ENCODE assay signal across 22 mouse cellular contexts in genomic region chr8:110642331-110642730, GRCm38 (mm10). TPM values are rescaled to one million over a fixed set of nuclear protein-coding genes. Genes with fewer than 3 reads are reported as not detected.
DNase-seq lines count a peak whose midpoint lies in the region; ATAC-seq lines count a peak whose summit lies in the region.
"Had no signal": no experiment of that assay in that cellular context is flagged by ENCODE, and none has a peak within 500 bp of the region (broad histone marks: within the 10 kb centered on the region; RNA-seq: fewer than 3 reads in every experiment).

No protein-coding gene starts in this region.

- no peaks in the 10 kb centered on the region for H3K27me3 ChIP-seq in embryonic facial prominence, embryonic 14.5 days (replicated peaks; ENCODE audit: control insufficient read depth, insufficient read depth, low read length)
- H3K27me3 ChIP-seq in embryonic facial prominence, embryonic 10.5 days (replicated peaks; ENCODE audit: low read depth, poor library complexity, severe bottlenecking): no peaks in the 10 kb centered on the region
- H3K27me3 ChIP-seq in megakaryocyte, embryonic 14.5 days (replicated peaks): no peaks in the 10 kb centered on the region
- H3K27me3 ChIP-seq in forebrain, embryonic 16.5 days (replicated peaks; ENCODE audit: control insufficient read depth, insufficient read depth, low read length): no peaks in the 10 kb centered on the region
- H3K27me3 ChIP-seq: hindbrain, embryonic 13.5 days; neural tube, embryonic 13.5 days had no signal

- 0 out of 2 replicates have a peak, but pooled peaks have one; percentile 22 for ATAC-seq in embryonic facial prominence, embryonic 14.5 days (ENCODE audit: low read depth)
- no peak for ATAC-seq in megakaryocyte, adult 5-6 weeks (ENCODE audit: poor library complexity, severe bottlenecking)
- ATAC-seq in forebrain, embryonic 16.5 days: no peak
- ATAC-seq: inflammation-experienced regulatory T-cells, adult 6 months had no signal

- DNase-seq in embryonic facial prominence, embryonic 14.5 days (ENCODE audit: low spot score): no peak
- DNase-seq in embryonic facial prominence, embryonic 10.5 days (ENCODE audit: low spot score): no peak
- peak; percentile 76 for DNase-seq in cerebellum, adult 18-20 months
- DNase-seq in cerebellum, postnatal 25 days: peak; percentile 76 to 85
- DNase-seq in frontal cortex, adult 2 months (ENCODE audit: extremely low spot score in 1 of 2, low spot score in 1 of 2): no peak
- DNase-seq: B cell, adult 2 months; embryo, embryonic 11 days; gastrocnemius, postnatal 10 days; heart, adult 2 months; kidney, adult 2 months; kidney, postnatal 4 days; lung, adult 2 months; midbrain, embryonic 14.5 days; thymus, postnatal 4 days had no signal

- no peak overlapping the region for H3K9ac ChIP-seq in embryonic facial prominence, embryonic 14.5 days (ENCODE audit: low read depth, low read length)
- H3K9ac ChIP-seq in forebrain, embryonic 16.5 days (replicated peaks; ENCODE audit: low read depth, low read length): no peak overlapping the region
- H3K9ac ChIP-seq: hindbrain, embryonic 13.5 days; neural tube, embryonic 13.5 days had no signal

- H3K4me3 ChIP-seq in embryonic facial prominence, embryonic 14.5 days (ENCODE audit: low read depth, low read length): no peak overlapping the region
- H3K4me3 ChIP-seq in embryonic facial prominence, embryonic 10.5 days: no peak overlapping the region
- H3K4me3 ChIP-seq in megakaryocyte, embryonic 14.5 days (replicated peaks): peak overlapping the region; percentile 19
- no peak overlapping the region for H3K4me3 ChIP-seq in forebrain, embryonic 16.5 days (replicated peaks; ENCODE audit: low read length)
- H3K4me3 ChIP-seq: forebrain, embryonic 10.5 days; heart, adult 2 months; hindbrain, embryonic 13.5 days; limb, embryonic 10.5 days; neural tube, embryonic 13.5 days had no signal

- no peaks in the 10 kb centered on the region for H3K9me3 ChIP-seq in embryonic facial prominence, embryonic 14.5 days (ENCODE audit: control insufficient read depth, low read length)
- H3K9me3 ChIP-seq in embryonic facial prominence, embryonic 10.5 days: no peaks in the 10 kb centered on the region
- H3K9me3 ChIP-seq in megakaryocyte, embryonic 14.5 days: no peaks in the 10 kb centered on the region
- no peaks in the 10 kb centered on the region for H3K9me3 ChIP-seq in forebrain, embryonic 16.5 days (ENCODE audit: control insufficient read depth, low read length)
- H3K9me3 ChIP-seq: forebrain, embryonic 10.5 days; hindbrain, embryonic 13.5 days; limb, embryonic 10.5 days; neural tube, embryonic 13.5 days had no signal

- H3K4me2 ChIP-seq in embryonic facial prominence, embryonic 14.5 days (ENCODE audit: low read depth, low read length): no peak overlapping the region
- H3K4me2 ChIP-seq in forebrain, embryonic 16.5 days (ENCODE audit: low read length): no peak overlapping the region
- H3K4me2 ChIP-seq: hindbrain, embryonic 13.5 days; neural tube, embryonic 13.5 days had no signal

- H3K27ac ChIP-seq in embryonic facial prominence, embryonic 14.5 days (replicated peaks; ENCODE audit: low read depth, low read length): no peak overlapping the region
- H3K27ac ChIP-seq in embryonic facial prominence, embryonic 10.5 days (replicated peaks): no peak overlapping the region
- no peak overlapping the region for H3K27ac ChIP-seq in forebrain, embryonic 16.5 days (ENCODE audit: low read length)
- H3K27ac ChIP-seq: forebrain, embryonic 10.5 days; heart, adult 2 months; hindbrain, embryonic 13.5 days; limb, embryonic 10.5 days; neural tube, embryonic 13.5 days had no signal

- peaks cover 16% of the 10 kb centered on the region; the same call in 1 of the 2 replicates for H3K36me3 ChIP-seq in embryonic facial prominence, embryonic 14.5 days (ENCODE audit: control insufficient read depth, insufficient read depth, low read length)
- peaks cover 57% of the 10 kb centered on the region for H3K36me3 ChIP-seq in embryonic facial prominence, embryonic 10.5 days (replicated peaks)
- H3K36me3 ChIP-seq in megakaryocyte, embryonic 14.5 days (replicated peaks; ENCODE audit: low read length): peaks cover 84% of the 10 kb centered on the region
- H3K36me3 ChIP-seq in forebrain, embryonic 16.5 days (ENCODE audit: control insufficient read depth, insufficient read depth): peaks cover 5% of the 10 kb centered on the region; the same call in 1 of the 2 replicates

- H3K4me1 ChIP-seq in embryonic facial prominence, embryonic 14.5 days (ENCODE audit: control insufficient read depth, insufficient read depth, low read length): no peaks in the 10 kb centered on the region
- no peaks in the 10 kb centered on the region for H3K4me1 ChIP-seq in embryonic facial prominence, embryonic 10.5 days
- H3K4me1 ChIP-seq in megakaryocyte, embryonic 14.5 days: peaks cover 43% of the 10 kb centered on the region
- H3K4me1 ChIP-seq in forebrain, embryonic 16.5 days (replicated peaks; ENCODE audit: control insufficient read depth, insufficient read depth, low read length): no peaks in the 10 kb centered on the region
- H3K4me1 ChIP-seq: forebrain, embryonic 10.5 days; limb, embryonic 10.5 days; neural tube, embryonic 13.5 days had no signal

- 86% methylated on average over 5 of the region's 5 CpGs for WGBS in embryonic facial prominence, embryonic 14.5 days
- 92% methylated on average over 5 of the region's 5 CpGs for WGBS in embryonic facial prominence, embryonic 10.5 days
- 77% methylated on average over 5 of the region's 5 CpGs for WGBS in forebrain, embryonic 16.5 days

RNA-seq across cellular contexts. Expression of gene Vac14, which starts 23.9 kb away (rescaled TPM):
- 17.7 and 21.1 TPM in 2 replicates for polyA plus RNA-seq in embryonic facial prominence, embryonic 14.5 days (2014; fragmentation: Nextera tagmentation; extraction: Ambion mirVana)
- polyA plus RNA-seq in embryonic facial prominence, embryonic 10.5 days (2016; fragmentation: Nextera tagmentation; extraction: Ambion mirVana): 26.2 and 27.3 TPM in 2 replicates
- polyA plus RNA-seq in megakaryocyte, embryonic 14.5 days (2012; ENCODE audit: insufficient read depth, low replicate concordance): 30.7 and 36.1 TPM in 2 replicates
- total RNA-seq in megakaryocyte, adult 5-6 weeks (2015): 36.1 and 37.6 TPM in 2 replicates
- 24.3 and 25.5 TPM in 2 replicates for total RNA-seq in megakaryocyte, adult 5-6 weeks (2017)
- polyA plus RNA-seq in forebrain, embryonic 16.5 days (2015; fragmentation: Nextera tagmentation; extraction: Ambion mirVana): 28.0 and 28.1 TPM in 2 replicates
- 27.5 and 28.7 TPM in 2 replicates for polyA plus RNA-seq in frontal cortex, adult 2 months (2012; rRNA removed)

Comparison
In these comparisons a context has a peak if more than half of its experiments do, and no peak if none do; other contexts are left out.
1. DNase-seq: peak in cerebellum, adult 18-20 months (2 of 2) and cerebellum, postnatal 25 days (2 of 2); none in embryonic facial prominence, embryonic 14.5 days (single experiment), embryonic facial prominence, embryonic 10.5 days (single experiment) and frontal cortex, adult 2 months (0 of 2).